Mouse (Mus musculus) megakaryocyte-erythroid progenitor cell, adult 5-6 weeks (primary cell): Measurements from ENCODE around the gene Med17. TPM values are rescaled to one million over a fixed set of nuclear protein-coding genes. Genes with fewer than 3 reads are reported as not detected.

ENCODE experiments used
- ATAC-seq: replicated peaks from 2 replicates; pipeline ENCODE4 v1.8.0; 2016; ENCODE audit warnings: mild to moderate bottlenecking, inconsistent platforms; ENCODE audit not compliant: severe bottlenecking, poor library complexity, low FRiP score, low TSS enrichment
- total RNA-seq, 2 experiments: library from RNA; stranded (forward) in 1 of 2; stranded (reverse) in 1 of 2; fragments of 200-1000, 215-1000 nt in 1 of 2; fragments of >200 nt in 1 of 2; fragmentation: Nextera tagmentation in 1 of 2; gene quantifications; 2 replicates each; pipeline ENCODE4 v1.2.3; 2014 to 2017

Gene Med17
- total RNA-seq, 2 experiments from 2014 or later = 26.1 to 37.4 TPM

DNA sequence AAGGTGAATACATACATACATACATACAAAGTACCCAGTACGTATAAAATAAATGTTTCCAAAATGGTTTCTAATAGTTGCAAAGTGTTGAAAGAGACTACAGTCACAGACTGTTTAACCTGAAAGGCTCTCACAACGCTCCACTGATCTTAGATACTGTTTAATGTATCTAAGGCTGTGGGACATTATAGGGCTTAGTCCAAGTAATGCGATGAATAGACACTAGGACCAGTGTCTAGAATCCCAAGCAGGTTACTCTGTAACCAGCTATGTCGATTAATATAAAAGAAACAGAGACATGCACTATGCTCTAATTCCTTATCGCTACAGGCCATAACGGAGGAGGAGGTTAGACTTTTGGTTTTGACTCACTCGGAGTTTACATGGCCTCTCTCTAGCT, 17.4 kb upstream of the Med17 start:
- ATAC-seq = no peak

- ATAC-seq = peak; percentile 94
These were observed 9.5 kb upstream of the Med17 start for GRCm38 (mm10) chr9:15289251-15289650.

- ATAC-seq = peak; percentile 36
These were observed 8.7 kb upstream of the Med17 start for GRCm38 (mm10) chr9:15288402-15288801.

- ATAC-seq = peak; percentile 59
These were observed 8.1 kb upstream of the Med17 start for GRCm38 (mm10) chr9:15287846-15288245.

DNA sequence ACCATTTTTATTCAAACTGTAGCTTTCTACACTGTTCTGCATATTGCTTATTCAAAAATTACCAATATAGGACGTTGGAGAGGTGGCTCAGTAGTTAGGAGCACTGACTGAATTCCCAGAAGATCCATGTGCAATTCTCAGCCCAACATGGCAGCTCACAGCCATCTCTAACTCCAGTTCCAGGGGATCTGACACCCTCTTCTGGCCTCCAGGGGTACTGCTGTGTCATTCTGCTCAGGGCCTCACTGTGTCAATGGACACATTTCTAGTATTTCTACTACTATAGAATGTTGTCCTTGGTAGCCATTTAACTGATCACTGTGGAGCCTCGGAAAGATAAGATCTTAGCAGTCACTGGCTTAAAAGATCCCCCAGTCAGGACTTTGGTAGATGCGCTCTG, 5.7 kb upstream of the Med17 start:
- ATAC-seq = 0 out of 2 replicates have a peak, but pooled peaks have one; percentile 15

DNA sequence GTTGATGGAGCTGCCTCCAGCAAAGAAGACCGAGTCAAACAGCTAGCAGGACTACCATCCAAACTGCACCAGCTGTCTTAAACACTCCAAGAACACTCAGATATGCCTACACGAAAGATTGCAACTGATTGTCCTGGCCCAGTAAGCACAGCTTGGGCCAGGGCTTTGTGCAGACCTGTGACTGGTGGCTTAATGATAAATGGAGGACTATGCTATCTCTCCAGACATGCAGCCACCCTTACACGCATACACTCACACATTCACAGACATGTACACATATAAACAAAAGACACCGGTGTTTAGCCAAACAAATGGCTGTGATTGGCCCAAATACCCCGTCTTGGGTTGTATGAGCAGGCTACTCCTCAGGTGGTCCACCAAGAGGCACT, 754 bp upstream of the Med17 start:
- ATAC-seq = peak; percentile 56

GRCm38 (mm10) chr9:15279139-15279648, 537 bp downstream of the Med17 start:
- ATAC-seq = no peak

DNA sequence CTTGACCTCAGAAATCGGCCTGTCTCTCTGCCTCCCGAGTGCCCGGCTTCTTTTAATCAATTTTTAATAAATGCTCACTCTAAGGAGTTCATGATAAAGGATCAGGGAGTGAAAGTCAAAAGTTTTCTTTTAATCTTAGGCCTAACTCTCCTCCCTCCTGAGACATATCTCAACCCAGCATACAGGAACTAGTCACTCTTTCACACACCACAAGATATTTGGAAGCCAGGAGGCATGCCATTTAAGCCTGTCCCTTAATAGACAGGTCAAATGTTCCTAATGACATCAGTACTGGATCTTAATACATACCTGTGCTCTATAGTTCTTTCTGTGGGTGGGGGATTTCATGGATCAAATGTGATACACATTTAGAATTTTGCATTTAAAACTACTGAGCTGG, 1.4 kb downstream of the Med17 start:
- no peak for ATAC-seq

- no peak for ATAC-seq
These were observed 2.9 kb downstream of the Med17 start for GRCm38 (mm10) chr9:15276855-15277254.

GRCm38 (mm10) chr9:15273981-15274380, 5.8 kb downstream of the Med17 start:
- no peak for ATAC-seq

DNA sequence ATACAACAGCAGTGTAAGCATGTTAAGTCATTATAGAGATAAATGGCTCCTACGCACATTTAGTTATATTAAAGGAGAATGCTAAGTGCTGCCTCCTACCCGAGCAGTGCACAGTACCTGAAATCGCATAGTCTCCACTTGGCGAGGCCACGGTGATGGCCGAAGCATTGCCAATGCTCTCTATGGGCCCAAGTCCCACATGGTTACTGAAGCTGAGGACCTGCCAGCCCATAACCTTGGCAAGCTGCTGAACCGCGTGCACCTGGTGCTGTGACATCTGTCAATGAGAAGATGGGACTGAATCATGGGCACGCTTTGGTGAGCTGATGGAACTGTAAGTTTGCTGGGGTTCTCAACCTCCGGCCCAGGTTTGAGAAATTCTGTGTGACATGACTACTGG, 16.2 kb downstream of the Med17 start:
- ATAC-seq = no peak

GRCm38 (mm10) chr9:15261980-15262379, 17.8 kb downstream of the Med17 start:
- ATAC-seq = no peak

DNA sequence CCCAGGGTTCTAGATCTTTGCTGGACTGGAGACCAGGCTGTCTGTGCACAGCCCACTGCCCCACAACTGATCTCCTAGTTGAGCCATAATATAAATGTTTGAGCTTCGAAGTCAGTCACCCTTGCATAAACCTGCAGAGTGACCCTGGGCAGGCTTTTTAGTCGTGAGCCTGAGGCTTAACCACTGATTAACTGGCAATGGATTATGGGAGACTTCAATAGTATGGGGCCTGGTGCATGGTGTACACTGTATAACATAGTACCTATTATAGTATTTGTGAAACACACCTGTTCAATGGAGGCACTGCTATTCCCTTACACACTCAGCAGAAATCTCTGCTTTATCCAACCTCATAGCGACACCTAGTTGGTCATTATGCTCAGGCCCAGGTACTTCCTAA, 23.5 kb downstream of the Med17 start:
- ATAC-seq = no peak

- no peak for ATAC-seq
These were observed 25.2 kb downstream of the Med17 start for GRCm38 (mm10) chr9:15254501-15254900.

- ATAC-seq = no peak
These were observed 27.5 kb downstream of the Med17 start for GRCm38 (mm10) chr9:15252196-15252595.

- ATAC-seq = peak; percentile 70
These were observed 29.4 kb downstream of the Med17 start for GRCm38 (mm10) chr9:15250376-15250775.

DNA sequence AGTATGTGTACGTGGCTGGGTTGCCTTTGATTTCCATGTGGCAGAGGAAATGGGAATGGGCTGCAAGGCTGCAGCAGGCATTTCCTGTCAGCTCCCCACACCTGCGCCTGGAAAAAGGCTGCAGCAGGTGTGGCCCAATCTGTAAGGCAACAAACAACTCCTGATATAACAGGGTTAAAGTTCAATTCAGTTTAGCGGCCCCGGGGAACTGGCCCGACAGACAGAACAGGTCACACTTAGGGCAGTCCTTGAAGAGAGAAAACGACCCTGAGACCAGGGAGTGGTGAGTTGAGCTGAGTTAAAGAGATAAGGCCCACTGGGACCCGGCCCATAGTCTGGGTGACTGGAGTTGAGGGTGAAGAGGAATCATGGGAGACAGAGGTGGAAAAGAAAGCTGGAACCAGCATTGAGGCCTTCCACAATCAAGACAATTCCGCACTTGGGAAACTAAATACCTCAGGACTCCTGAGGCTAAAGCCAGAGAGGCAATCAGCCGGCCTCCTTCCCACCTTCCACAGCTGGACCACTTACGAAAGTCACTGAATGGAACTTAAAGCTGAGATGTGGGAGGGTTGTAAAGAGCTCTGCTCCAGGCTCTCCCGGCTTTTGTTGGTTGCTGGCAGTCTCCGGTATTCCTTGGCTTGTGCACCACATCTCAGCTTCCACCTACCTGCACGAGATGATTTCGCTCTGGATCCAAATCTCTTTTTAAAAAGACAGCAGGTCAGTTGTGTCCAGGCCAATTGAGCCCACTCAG, 34.2 kb downstream of the Med17 start:
- ATAC-seq = no peak

DNA sequence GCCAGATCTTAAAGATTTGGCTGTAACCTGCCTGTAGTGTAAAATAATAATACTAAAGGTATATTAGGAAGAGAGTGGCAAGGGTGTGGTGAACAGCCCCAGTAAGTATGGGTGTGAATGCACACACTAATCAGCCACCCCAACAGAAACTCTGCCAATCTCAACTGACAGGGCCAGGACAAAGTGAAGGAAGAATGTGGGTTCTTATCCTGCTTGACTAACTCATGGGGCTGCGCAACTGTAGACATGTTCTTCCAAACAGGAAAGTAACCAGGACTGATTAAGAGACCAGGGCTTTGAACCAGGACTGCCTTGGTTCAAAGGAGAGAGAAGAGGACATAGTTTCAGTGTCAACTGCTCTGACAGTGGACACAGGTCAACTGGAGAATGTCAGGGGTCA, 37.6 kb downstream of the Med17 start:
- 0 out of 2 replicates have a peak, but pooled peaks have one; percentile 18 for ATAC-seq

DNA sequence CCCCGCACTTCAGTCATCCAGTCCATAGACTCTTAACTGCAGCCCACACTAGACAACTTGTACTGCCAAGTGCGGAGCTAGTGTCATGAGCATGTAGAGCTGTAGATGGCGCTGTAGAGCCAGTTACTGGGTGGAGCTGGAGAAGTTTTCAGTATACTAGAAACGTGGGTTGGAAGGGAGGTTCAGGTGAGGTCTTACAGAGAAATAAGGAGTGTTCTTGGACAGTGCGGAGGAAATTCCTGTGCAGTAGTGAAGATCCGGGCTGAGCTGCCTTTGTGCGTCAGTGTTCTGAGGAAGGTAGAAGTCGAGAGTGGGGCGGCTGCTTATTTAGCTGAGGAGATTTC, 38.2 kb downstream of the Med17 start:
- peak; percentile 71 for ATAC-seq

- no peak for ATAC-seq
These were observed 38.7 kb downstream of the Med17 start for GRCm38 (mm10) chr9:15240863-15241595.

DNA sequence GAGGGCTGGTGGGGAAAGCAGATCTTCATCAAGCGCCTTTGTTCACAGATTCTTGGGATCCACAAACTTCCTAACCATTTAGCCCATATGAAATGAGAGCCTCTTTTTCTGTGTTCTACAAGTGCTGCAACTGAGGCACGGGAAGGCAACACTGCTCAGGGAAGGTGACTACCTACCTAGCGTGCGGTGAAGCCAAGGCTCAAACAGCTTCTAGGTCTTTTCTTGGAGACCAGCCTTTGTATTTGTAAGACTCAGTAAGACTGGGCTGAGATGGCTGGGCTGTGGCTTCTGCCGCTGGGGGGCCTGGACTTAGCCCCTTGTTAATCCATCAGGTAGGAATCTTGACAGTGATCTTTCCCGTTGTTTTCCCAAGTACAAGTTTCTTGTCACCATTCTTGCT, 39.7 kb downstream of the Med17 start:
- ATAC-seq = no peak
